Mouse (Mus musculus): ENCODE measurements around the gene Mtrf1l. TPM values are rescaled to one million over a fixed set of nuclear protein-coding genes. Genes with fewer than 3 reads are reported as not detected.

The Mtrf1l gene
- polyA plus RNA-seq, 1 experiment from 2014 or later = 19.4 TPM

GRCm38 (mm10) chr10:5846939-5847338, 23.2 kb upstream of the Mtrf1l start:
- H3K9me3 ChIP-seq (ENCODE audit: control insufficient read depth, low read length) = no peaks in the 10 kb centered on the region
- ATAC-seq (ENCODE audit: low FRiP score, low TSS enrichment) = no peak
- no peak overlapping the region for H3K4me2 ChIP-seq (replicated peaks; ENCODE audit: low read depth, low read length)
- no peak overlapping the region for H3K9ac ChIP-seq (ENCODE audit: low read depth, low read length)
- H3K36me3 ChIP-seq (ENCODE audit: control insufficient read depth, insufficient read depth, low read length) = no peaks in the 10 kb centered on the region
- H3K4me3 ChIP-seq (ENCODE audit: low read length) = no peak overlapping the region
- H3K4me1 ChIP-seq (ENCODE audit: control insufficient read depth, insufficient read depth, low read length) = no peaks in the 10 kb centered on the region
- 35% methylated on average over 2 of the region's 2 CpGs for WGBS
- H3K27me3 ChIP-seq (ENCODE audit: control insufficient read depth, insufficient read depth, low read length) = no peaks in the 10 kb centered on the region
- H3K27ac ChIP-seq (ENCODE audit: low read depth, low read length) = no peak overlapping the region

GRCm38 (mm10) chr10:5841369-5841768, 17.7 kb upstream of the Mtrf1l start:
- 80% methylated on average over 4 of the region's 4 CpGs for WGBS

GRCm38 (mm10) chr10:5826336-5827025, 2.8 kb upstream of the Mtrf1l start:
- ATAC-seq (ENCODE audit: low FRiP score, low TSS enrichment) = no peak
- Histone ChIP-seq H3K36me3 (ENCODE audit: control insufficient read depth, insufficient read depth, low read length) (no peaks in the 10 kb centered on the region; the same call in 1 of the 2 replicates), H3K27ac (ENCODE audit: low read depth, low read length) (no peak overlapping the region), H3K4me3 (ENCODE audit: low read length) (no peak overlapping the region), H3K9me3 (ENCODE audit: control insufficient read depth, low read length) (no peaks in the 10 kb centered on the region), H3K27me3 (ENCODE audit: control insufficient read depth, insufficient read depth, low read length) (no peaks in the 10 kb centered on the region), H3K9ac (ENCODE audit: low read depth, low read length) (no peak overlapping the region), H3K4me2 (replicated peaks; ENCODE audit: low read depth, low read length) (no peak overlapping the region), H3K4me1 (ENCODE audit: control insufficient read depth, insufficient read depth, low read length) (peaks cover 8% of the 10 kb centered on the region; the same call in 1 of the 2 replicates)
- WGBS = 78% methylated on average over 6 of the region's 6 CpGs

More at GRCm38 (mm10) chr10:5841369-5841768, 17.7 kb upstream of the Mtrf1l start:
- ATAC-seq (ENCODE audit: low FRiP score, low TSS enrichment) = no peak
- no peaks in the 10 kb centered on the region for H3K27me3 ChIP-seq (ENCODE audit: control insufficient read depth, insufficient read depth, low read length)
- no peaks in the 10 kb centered on the region for H3K4me1 ChIP-seq (ENCODE audit: control insufficient read depth, insufficient read depth, low read length)
- H3K27ac ChIP-seq (ENCODE audit: low read depth, low read length) = no peak overlapping the region
- no peak overlapping the region for H3K9ac ChIP-seq (ENCODE audit: low read depth, low read length)
- H3K9me3 ChIP-seq (ENCODE audit: control insufficient read depth, low read length) = no peaks in the 10 kb centered on the region
- no peak overlapping the region for H3K4me2 ChIP-seq (replicated peaks; ENCODE audit: low read depth, low read length)
- H3K36me3 ChIP-seq (ENCODE audit: control insufficient read depth, insufficient read depth, low read length) = no peaks in the 10 kb centered on the region
- H3K4me3 ChIP-seq (ENCODE audit: low read length) = no peak overlapping the region

- Histone ChIP-seq H3K4me2 (replicated peaks; ENCODE audit: low read depth, low read length) (peak overlapping the region; percentile 63), H3K9ac (ENCODE audit: low read depth, low read length) (no peak overlapping the region), H3K36me3 (ENCODE audit: control insufficient read depth, insufficient read depth, low read length) (peaks cover 10% of the 10 kb centered on the region), H3K27ac (ENCODE audit: low read depth, low read length) (peak overlapping the region; percentile 59), H3K4me1 (ENCODE audit: control insufficient read depth, insufficient read depth, low read length) (peaks cover 8% of the 10 kb centered on the region; the same call in 1 of the 2 replicates), H3K9me3 (ENCODE audit: control insufficient read depth, low read length) (no peaks in the 10 kb centered on the region), H3K4me3 (ENCODE audit: low read length) (peak overlapping the region; percentile 70), H3K27me3 (ENCODE audit: control insufficient read depth, insufficient read depth, low read length) (no peaks in the 10 kb centered on the region)
- peak; percentile 5; the same call in 1 of the 2 replicates for ATAC-seq (ENCODE audit: low FRiP score, low TSS enrichment)
- WGBS = 0% methylated on average over 3 of the region's 3 CpGs
Measured at GRCm38 (mm10) chr10:5824779-5825178, 1.1 kb upstream of the Mtrf1l start.

GRCm38 (mm10) chr10:5823291-5823739, 395 bp downstream of the Mtrf1l start:
- Histone ChIP-seq H3K27me3 (ENCODE audit: control insufficient read depth, insufficient read depth, low read length) (no peaks in the 10 kb centered on the region), H3K4me3 (ENCODE audit: low read length) (peak overlapping the region; percentile 70), H3K27ac (ENCODE audit: low read depth, low read length) (peak overlapping the region; percentile 86), H3K4me1 (ENCODE audit: control insufficient read depth, insufficient read depth, low read length) (peaks cover 8% of the 10 kb centered on the region; the same call in 1 of the 2 replicates), H3K36me3 (ENCODE audit: control insufficient read depth, insufficient read depth, low read length) (peaks cover 25% of the 10 kb centered on the region), H3K9ac (ENCODE audit: low read depth, low read length) (peak overlapping the region; percentile 79), H3K9me3 (ENCODE audit: control insufficient read depth, low read length) (no peaks in the 10 kb centered on the region), H3K4me2 (replicated peaks; ENCODE audit: low read depth, low read length) (peak overlapping the region; percentile 46)
- no peak for ATAC-seq (ENCODE audit: low FRiP score, low TSS enrichment)
- WGBS = under 1% methylated on average over 36 of the region's 37 CpGs

- no peaks in the 10 kb centered on the region for H3K9me3 ChIP-seq (ENCODE audit: control insufficient read depth, low read length)
- no peak overlapping the region for H3K4me2 ChIP-seq (replicated peaks; ENCODE audit: low read depth, low read length)
- peaks cover 66% of the 10 kb centered on the region for H3K36me3 ChIP-seq (ENCODE audit: control insufficient read depth, insufficient read depth, low read length)
- H3K9ac ChIP-seq (ENCODE audit: low read depth, low read length) = no peak overlapping the region
- WGBS = 97% methylated on average over 3 of the region's 3 CpGs
- H3K4me1 ChIP-seq (ENCODE audit: control insufficient read depth, insufficient read depth, low read length) = peaks cover 8% of the 10 kb centered on the region; the same call in 1 of the 2 replicates
- H3K27me3 ChIP-seq (ENCODE audit: control insufficient read depth, insufficient read depth, low read length) = no peaks in the 10 kb centered on the region
- H3K27ac ChIP-seq (ENCODE audit: low read depth, low read length) = no peak overlapping the region
- no peak for ATAC-seq (ENCODE audit: low FRiP score, low TSS enrichment)
- no peak overlapping the region for H3K4me3 ChIP-seq (ENCODE audit: low read length)
Measured at GRCm38 (mm10) chr10:5818772-5819171, 4.9 kb downstream of the Mtrf1l start.

- Histone ChIP-seq H3K4me3 (ENCODE audit: low read length) (no peak overlapping the region), H3K27ac (ENCODE audit: low read depth, low read length) (no peak overlapping the region), H3K9ac (ENCODE audit: low read depth, low read length) (no peak overlapping the region), H3K36me3 (ENCODE audit: control insufficient read depth, insufficient read depth, low read length) (peaks cover 85% of the 10 kb centered on the region), H3K27me3 (ENCODE audit: control insufficient read depth, insufficient read depth, low read length) (no peaks in the 10 kb centered on the region), H3K4me1 (ENCODE audit: control insufficient read depth, insufficient read depth, low read length) (no peaks in the 10 kb centered on the region), H3K9me3 (ENCODE audit: control insufficient read depth, low read length) (no peaks in the 10 kb centered on the region), H3K4me2 (replicated peaks; ENCODE audit: low read depth, low read length) (no peak overlapping the region)
- 97% methylated on average over 2 of the region's 2 CpGs for WGBS
- ATAC-seq (ENCODE audit: low FRiP score, low TSS enrichment) = no peak
Measured at GRCm38 (mm10) chr10:5815968-5816367, 7.7 kb downstream of the Mtrf1l start.

GRCm38 (mm10) chr10:5813724-5814123, 10.0 kb downstream of the Mtrf1l start:
- H3K36me3 ChIP-seq (ENCODE audit: control insufficient read depth, insufficient read depth, low read length) = peaks cover 67% of the 10 kb centered on the region
- no peak overlapping the region for H3K4me3 ChIP-seq (ENCODE audit: low read length)
- H3K9me3 ChIP-seq (ENCODE audit: control insufficient read depth, low read length) = no peaks in the 10 kb centered on the region
- H3K27ac ChIP-seq (ENCODE audit: low read depth, low read length) = no peak overlapping the region
- 90% methylated on average over 11 of the region's 11 CpGs for WGBS
- H3K27me3 ChIP-seq (ENCODE audit: control insufficient read depth, insufficient read depth, low read length) = no peaks in the 10 kb centered on the region
- H3K4me2 ChIP-seq (replicated peaks; ENCODE audit: low read depth, low read length) = no peak overlapping the region
- H3K4me1 ChIP-seq (ENCODE audit: control insufficient read depth, insufficient read depth, low read length) = no peaks in the 10 kb centered on the region
- H3K9ac ChIP-seq (ENCODE audit: low read depth, low read length) = no peak overlapping the region
- no peak for ATAC-seq (ENCODE audit: low FRiP score, low TSS enrichment)

GRCm38 (mm10) chr10:5807683-5808082, 16.0 kb downstream of the Mtrf1l start:
- Histone ChIP-seq H3K4me1 (ENCODE audit: control insufficient read depth, insufficient read depth, low read length) (peaks cover 7% of the 10 kb centered on the region), H3K9me3 (ENCODE audit: control insufficient read depth, low read length) (no peaks in the 10 kb centered on the region), H3K36me3 (ENCODE audit: control insufficient read depth, insufficient read depth, low read length) (peaks cover 14% of the 10 kb centered on the region), H3K4me3 (ENCODE audit: low read length) (no peak overlapping the region), H3K27me3 (ENCODE audit: control insufficient read depth, insufficient read depth, low read length) (no peaks in the 10 kb centered on the region), H3K27ac (ENCODE audit: low read depth, low read length) (no peak overlapping the region), H3K9ac (ENCODE audit: low read depth, low read length) (no peak overlapping the region), H3K4me2 (replicated peaks; ENCODE audit: low read depth, low read length) (no peak overlapping the region)
- 72% methylated on average over 2 of the region's 2 CpGs for WGBS
- ATAC-seq (ENCODE audit: low FRiP score, low TSS enrichment) = no peak
